ENCODE assay signal across 9 mouse cellular contexts in genomic region chr4:44663489-44663888, GRCm38 (mm10). TPM values are rescaled to one million over a fixed set of nuclear protein-coding genes. Genes with fewer than 3 reads are reported as not detected.
DNase-seq lines count a peak whose midpoint lies in the region; ATAC-seq lines count a peak whose summit lies in the region.
"Had no signal": no experiment of that assay in that cellular context is flagged by ENCODE, and none has a peak within 500 bp of the region (broad histone marks: within the 10 kb centered on the region; RNA-seq: fewer than 3 reads in every experiment).

No protein-coding gene starts in this region.

- H3K36me3 ChIP-seq in liver, embryonic 12.5 days, result no peaks in the 10 kb centered on the region
- no peaks in the 10 kb centered on the region for H3K36me3 ChIP-seq in forebrain, embryonic 12.5 days (replicated peaks)
- no peaks in the 10 kb centered on the region for H3K36me3 ChIP-seq in intestine, embryonic 15.5 days
- no peaks in the 10 kb centered on the region for H3K36me3 ChIP-seq in neural tube, embryonic 14.5 days (ENCODE audit: control insufficient read depth, insufficient read depth, low read length)

- no peak for ATAC-seq in liver, embryonic 12.5 days
- ATAC-seq in forebrain, embryonic 12.5 days (ENCODE audit: low FRiP score), result 0 out of 2 replicates have a peak, but pooled peaks have one; percentile 27
- ATAC-seq in intestine, embryonic 15.5 days, result peak; percentile 4; the same call in 1 of the 2 replicates
- no peak for ATAC-seq in neural tube, embryonic 14.5 days (ENCODE audit: low read depth)

- 25% methylated on average over 10 of the region's 10 CpGs for WGBS in liver, embryonic 12.5 days (ENCODE audit: insufficient replicate concordance)
- 14% methylated on average over 10 of the region's 10 CpGs for WGBS in forebrain, embryonic 12.5 days
- 34% methylated on average over 10 of the region's 10 CpGs for WGBS in intestine, embryonic 15.5 days
- 13% methylated on average over 10 of the region's 10 CpGs for WGBS in neural tube, embryonic 14.5 days

- H3K9ac ChIP-seq in liver, embryonic 12.5 days, result no peak overlapping the region
- no peak overlapping the region for H3K9ac ChIP-seq in forebrain, embryonic 12.5 days
- no peak overlapping the region for H3K9ac ChIP-seq in intestine, embryonic 15.5 days
- peak overlapping the region; percentile 54; the same call in 1 of the 2 replicates for H3K9ac ChIP-seq in neural tube, embryonic 14.5 days (replicated peaks; ENCODE audit: low read depth, low read length)

- H3K27ac ChIP-seq in liver, embryonic 12.5 days, result no peak overlapping the region
- no peak overlapping the region for H3K27ac ChIP-seq in forebrain, embryonic 12.5 days
- H3K27ac ChIP-seq in intestine, embryonic 15.5 days, result no peak overlapping the region
- H3K27ac ChIP-seq in neural tube, embryonic 14.5 days (ENCODE audit: low read depth, low read length), result no peak overlapping the region

- peak overlapping the region; percentile 65; the same call in 1 of the 2 replicates for H3K4me2 ChIP-seq in liver, embryonic 12.5 days
- peak overlapping the region; percentile 91 for H3K4me2 ChIP-seq in forebrain, embryonic 12.5 days
- H3K4me2 ChIP-seq in intestine, embryonic 15.5 days (replicated peaks), result peak overlapping the region; percentile 98
- H3K4me2 ChIP-seq in neural tube, embryonic 14.5 days (ENCODE audit: low read depth, low read length), result peak overlapping the region; percentile 93

- H3K9me3 ChIP-seq in liver, embryonic 12.5 days (replicated peaks), result no peaks in the 10 kb centered on the region
- no peaks in the 10 kb centered on the region for H3K9me3 ChIP-seq in forebrain, embryonic 12.5 days
- H3K9me3 ChIP-seq in intestine, embryonic 15.5 days, result no peaks in the 10 kb centered on the region
- no peaks in the 10 kb centered on the region for H3K9me3 ChIP-seq in neural tube, embryonic 14.5 days (ENCODE audit: control insufficient read depth, low read length)

- H3K4me1 ChIP-seq in liver, embryonic 12.5 days, result no peaks in the 10 kb centered on the region; the same call in 1 of the 2 replicates
- peaks cover 9% of the 10 kb centered on the region for H3K4me1 ChIP-seq in forebrain, embryonic 12.5 days
- H3K4me1 ChIP-seq in intestine, embryonic 15.5 days (replicated peaks), result peaks cover 6% of the 10 kb centered on the region; the same call in 1 of the 2 replicates
- H3K4me1 ChIP-seq in neural tube, embryonic 14.5 days (ENCODE audit: control insufficient read depth, insufficient read depth, low read length), result 0 out of 2 replicates have a peak, but pooled peaks cover 3% of the 10 kb centered on the region

- no peak for DNase-seq in liver
- no peak for DNase-seq in natural killer cell, adult 2 months (ENCODE audit: low spot score in 2 of 2)
- no peak for DNase-seq in adrenal gland, postnatal 10 days
- DNase-seq: thymus, adult 2 months had no signal

- no peak overlapping the region for H3K4me3 ChIP-seq in liver, embryonic 12.5 days
- H3K4me3 ChIP-seq in forebrain, embryonic 12.5 days (replicated peaks), result peak overlapping the region; percentile 54; the same call in 1 of the 2 replicates
- H3K4me3 ChIP-seq in intestine, embryonic 15.5 days (replicated peaks), result no peak overlapping the region
- peak overlapping the region; percentile 40 for H3K4me3 ChIP-seq in neural tube, embryonic 14.5 days (ENCODE audit: low read depth, low read length)

- H3K27me3 ChIP-seq in liver, embryonic 12.5 days (replicated peaks), result peaks cover 88% of the 10 kb centered on the region
- H3K27me3 ChIP-seq in forebrain, embryonic 12.5 days, result peaks cover 95% of the 10 kb centered on the region
- H3K27me3 ChIP-seq in intestine, embryonic 15.5 days (replicated peaks), result peaks cover 44% of the 10 kb centered on the region
- peaks cover 18% of the 10 kb centered on the region for H3K27me3 ChIP-seq in neural tube, embryonic 14.5 days (ENCODE audit: control insufficient read depth, insufficient read depth, low read length)

RNA-seq across cellular contexts. Expression of gene Pax5, which starts 46.8 kb away (rescaled TPM):
- polyA plus RNA-seq in liver, embryonic 12.5 days (2016; fragmentation: Nextera tagmentation; extraction: Ambion mirVana), result 0.06 TPM in 1 of 2 replicates, not detected in the other
- polyA plus RNA-seq in forebrain, embryonic 12.5 days (2016; fragmentation: Nextera tagmentation; extraction: Ambion mirVana), result 0.21 and 0.60 TPM in 2 replicates
- polyA plus RNA-seq in intestine, embryonic 15.5 days (2015; fragmentation: Nextera tagmentation; extraction: Ambion mirVana), result 0.01 TPM in 1 of 2 replicates, not detected in the other
- polyA plus RNA-seq in neural tube, embryonic 14.5 days (2014; fragmentation: Nextera tagmentation; extraction: Ambion mirVana), result 0.89 and 1.5 TPM in 2 replicates
- 1 to 10 TPM; 2.9 to 5.5 TPM for total RNA-seq in adrenal gland, postnatal 10 days (2021)
- total RNA-seq: gastrocnemius, adult 8-10 months had no signal

Comparison
In these comparisons a context has a peak if more than half of its experiments do, and no peak if none do; other contexts are left out.
1. ATAC-seq: peak in forebrain, embryonic 12.5 days (single experiment) and intestine, embryonic 15.5 days (single experiment); none in liver, embryonic 12.5 days (single experiment) and neural tube, embryonic 14.5 days (single experiment).
2. H3K4me3 ChIP-seq: peak in forebrain, embryonic 12.5 days (single experiment) and neural tube, embryonic 14.5 days (single experiment); none in liver, embryonic 12.5 days (single experiment) and intestine, embryonic 15.5 days (single experiment).
3. Peak in every context shown above with its lines, with median percentiles within 50 percentile points of each other: H3K4me2 ChIP-seq.